Mouse (Mus musculus): ENCODE data around the gene Psmd12.

Gene Psmd12

GRCm38 (mm10) chr11:107479053-107479861, at the start of gene Psmd12:
Gene Psmd12 (plus strand): TSS chr11:107479484.
- peak; percentile 94 for DNase-seq (ENCODE audit: extremely low read depth, insufficient read length, low spot score)

GRCm38 (mm10) chr11:107431197-107431965, 47.9 kb upstream of the Psmd12 start:
- no peak for DNase-seq (ENCODE audit: extremely low read depth, insufficient read length, low spot score)

- DNase-seq (ENCODE audit: extremely low read depth, insufficient read length, low spot score), result no peak
Measured at GRCm38 (mm10) chr11:107435776-107436449, 43.4 kb upstream of the Psmd12 start.

GRCm38 (mm10) chr11:107437723-107438122, 41.6 kb upstream of the Psmd12 start:
- DNase-seq (ENCODE audit: extremely low read depth, insufficient read length, low spot score), result no peak

GRCm38 (mm10) chr11:107438140-107438539, 41.1 kb upstream of the Psmd12 start:
- no peak for DNase-seq (ENCODE audit: extremely low read depth, insufficient read length, low spot score)

GRCm38 (mm10) chr11:107441050-107441449, 38.2 kb upstream of the Psmd12 start:
- DNase-seq (ENCODE audit: extremely low read depth, insufficient read length, low spot score), result no peak

- DNase-seq (ENCODE audit: extremely low read depth, insufficient read length, low spot score), result no peak
Measured at GRCm38 (mm10) chr11:107443121-107444095, 35.9 kb upstream of the Psmd12 start.

- no peak for DNase-seq (ENCODE audit: extremely low read depth, insufficient read length, low spot score)
Measured at GRCm38 (mm10) chr11:107445683-107446082, 33.6 kb upstream of the Psmd12 start.

- no peak for DNase-seq (ENCODE audit: extremely low read depth, insufficient read length, low spot score)
Measured at GRCm38 (mm10) chr11:107446650-107447049, 32.6 kb upstream of the Psmd12 start.

- DNase-seq (ENCODE audit: extremely low read depth, insufficient read length, low spot score), result no peak
Measured at GRCm38 (mm10) chr11:107447349-107447748, 31.9 kb upstream of the Psmd12 start.

GRCm38 (mm10) chr11:107447915-107448314, 31.4 kb upstream of the Psmd12 start:
- no peak for DNase-seq (ENCODE audit: extremely low read depth, insufficient read length, low spot score)

- no peak for DNase-seq (ENCODE audit: extremely low read depth, insufficient read length, low spot score)
Measured at GRCm38 (mm10) chr11:107449169-107449910, 29.9 kb upstream of the Psmd12 start.

- DNase-seq (ENCODE audit: extremely low read depth, insufficient read length, low spot score), result no peak
Measured at GRCm38 (mm10) chr11:107450097-107450496, 29.2 kb upstream of the Psmd12 start.

- DNase-seq (ENCODE audit: extremely low read depth, insufficient read length, low spot score), result no peak
Measured at GRCm38 (mm10) chr11:107451106-107451505, 28.2 kb upstream of the Psmd12 start.

GRCm38 (mm10) chr11:107452053-107452452, 27.2 kb upstream of the Psmd12 start:
- no peak for DNase-seq (ENCODE audit: extremely low read depth, insufficient read length, low spot score)

- DNase-seq (ENCODE audit: extremely low read depth, insufficient read length, low spot score), result no peak
Measured at GRCm38 (mm10) chr11:107454546-107455462, 24.5 kb upstream of the Psmd12 start.

- DNase-seq (ENCODE audit: extremely low read depth, insufficient read length, low spot score), result no peak
Measured at GRCm38 (mm10) chr11:107457282-107457681, 22.0 kb upstream of the Psmd12 start.

- no peak for DNase-seq (ENCODE audit: extremely low read depth, insufficient read length, low spot score)
Measured at GRCm38 (mm10) chr11:107458286-107458685, 21.0 kb upstream of the Psmd12 start.

All from 3134 (cell line).